Mouse (Mus musculus) brain, embryonic 14.5 days (tissue): Measurements from ENCODE around the gene Smndc1. TPM values are rescaled to one million over a fixed set of nuclear protein-coding genes. Genes with fewer than 3 reads are reported as not detected.
A peak's percentile ranks its signal among the peaks of the same experiment; 100 is the strongest.
"Not testable (repeated sequence)": the region's sequence is repeated elsewhere in the genome, so short reads cannot be mapped to it uniquely, and the experiment has no call there.

Experiments used
- DNase-seq: peaks from one replicate; pipeline ENCODE4 v3.0.0-alpha.2; 2011; ENCODE audit warnings: low read depth
- CTCF ChIP-seq: fragments of 200-500 bp; IDR thresholded peaks from 2 replicates; pipeline ENCODE4 v1.5.1; 2012; ENCODE audit warnings: inconsistent platforms, mild to moderate bottlenecking, moderate library complexity, borderline replicate concordance; ENCODE audit not compliant: insufficient read depth, insufficient read length; ENCODE audit errors: extremely low read depth
- POLR2A ChIP-seq: fragments of 200-500 bp; IDR thresholded peaks from 2 replicates; pipeline ENCODE4 v1.6.1; 2012; ENCODE audit warnings: mild to moderate bottlenecking, inconsistent platforms, borderline replicate concordance; ENCODE audit not compliant: poor library complexity, insufficient read depth, insufficient read length, severe bottlenecking; ENCODE audit errors: extremely low read depth
- polyA plus RNA-seq: library from polyadenylated mRNA; depleted of rRNA; stranded (reverse); fragments of >200 nt; gene quantifications from 2 replicates; pipeline ENCODE4 v1.2.3, GENCODE M21; 2012

The Smndc1 gene
- polyA plus RNA-seq, 1 experiment: 27.3 TPM

DNA sequence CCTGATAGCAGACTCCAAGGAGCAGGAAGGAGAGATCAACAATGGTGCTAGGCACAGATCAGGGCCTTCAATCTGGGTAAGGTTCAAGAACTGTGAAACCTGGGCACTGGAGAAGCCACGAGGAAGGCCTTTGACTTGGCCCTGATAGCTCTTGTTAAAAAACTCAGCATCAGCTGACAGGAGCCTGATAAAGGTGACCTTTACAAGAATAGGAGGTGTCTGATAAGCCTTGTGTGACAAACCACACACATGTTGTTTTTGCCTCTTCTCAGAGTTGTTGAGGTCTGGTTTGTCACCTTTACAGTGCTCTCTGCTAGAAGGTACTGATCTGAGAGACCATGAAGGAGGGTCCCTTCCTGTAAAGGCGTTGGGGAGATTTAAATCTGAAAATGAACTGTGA is 17.0 kb upstream of the Smndc1 start:
- no peak for DNase-seq
- no peak for TF ChIP-seq POLR2A
- no peak for TF ChIP-seq CTCF

DNA sequence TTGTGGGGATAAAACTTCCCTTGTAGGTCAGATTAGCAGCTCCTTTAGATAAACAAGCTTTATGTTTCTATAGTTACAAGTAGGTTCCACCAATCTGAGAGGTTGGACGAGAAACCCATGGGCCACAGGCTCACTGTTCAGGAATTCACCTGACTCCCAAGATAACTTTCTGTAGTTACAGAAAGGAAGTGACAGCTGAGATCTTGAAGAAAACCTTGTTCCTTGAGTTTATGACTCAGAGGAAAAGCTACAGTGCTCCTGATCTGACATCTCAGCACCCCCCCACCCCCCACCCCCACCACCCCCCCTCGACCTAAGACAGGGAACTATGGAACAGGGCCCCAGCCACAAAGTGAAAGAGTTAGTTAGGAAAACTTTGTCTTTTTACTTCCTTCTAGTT is 15.4 kb upstream of the Smndc1 start:
- no peak for DNase-seq
- TF ChIP-seq CTCF (no peak), POLR2A (no peak)

DNA sequence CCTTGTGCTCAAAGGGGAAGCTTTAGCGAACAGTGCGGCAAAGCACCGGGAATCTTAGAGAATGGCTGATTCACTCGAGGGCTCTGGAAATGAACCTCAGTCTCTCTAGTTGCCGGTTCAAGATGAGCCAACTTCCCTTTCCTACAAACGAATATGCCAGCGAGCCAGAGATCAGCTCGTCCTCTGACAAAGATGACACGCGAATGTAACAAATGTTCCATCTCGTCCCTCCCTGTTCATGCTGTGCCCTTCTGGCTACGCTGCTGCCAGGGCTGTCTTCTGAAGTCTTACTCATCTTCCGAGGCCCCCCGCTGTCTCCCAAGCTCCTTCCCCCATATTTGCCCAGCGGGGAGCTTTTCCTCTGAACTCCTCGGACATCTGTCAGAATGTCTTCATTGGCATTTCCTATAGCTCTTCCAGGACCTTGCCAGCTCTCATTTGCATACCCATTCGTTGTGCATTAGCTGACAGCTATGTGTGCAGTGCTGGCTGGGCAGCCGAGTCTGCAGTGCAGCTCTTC is 14.5 kb upstream of the Smndc1 start:
- DNase-seq: peak; percentile 63
- TF ChIP-seq CTCF (no peak), POLR2A (no peak)

DNA sequence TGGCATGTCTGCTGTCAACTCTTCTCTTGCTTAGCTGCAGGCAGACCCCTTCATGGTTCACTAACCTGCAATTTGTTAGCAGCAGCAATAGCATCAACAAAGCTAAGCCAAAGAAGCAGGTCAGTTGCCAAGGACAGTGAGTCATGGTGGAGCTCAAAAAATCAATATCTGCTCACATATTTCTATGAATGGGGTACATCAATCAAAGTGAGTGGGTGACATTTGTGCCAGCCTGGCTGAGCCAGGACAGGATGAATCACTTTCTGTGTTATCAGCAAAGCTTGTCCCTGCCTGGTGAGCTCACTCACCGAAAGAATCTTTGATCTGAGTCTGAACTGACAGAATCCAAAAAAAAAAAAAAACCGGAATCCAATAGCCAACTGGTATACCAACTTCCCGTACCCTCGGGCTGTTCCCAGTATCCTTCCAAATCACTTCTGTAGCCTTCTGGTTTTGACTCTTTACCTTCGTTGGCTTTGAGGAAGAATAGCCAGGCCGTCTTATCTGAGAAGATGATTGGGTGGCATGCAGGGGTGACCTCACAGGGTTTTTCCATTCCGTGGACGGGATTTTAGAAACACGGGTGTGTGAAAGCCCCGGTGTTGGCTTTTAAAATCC is 13.9 kb upstream of the Smndc1 start:
- DNase-seq: no peak
- TF ChIP-seq POLR2A (no peak), CTCF (no peak)

DNA sequence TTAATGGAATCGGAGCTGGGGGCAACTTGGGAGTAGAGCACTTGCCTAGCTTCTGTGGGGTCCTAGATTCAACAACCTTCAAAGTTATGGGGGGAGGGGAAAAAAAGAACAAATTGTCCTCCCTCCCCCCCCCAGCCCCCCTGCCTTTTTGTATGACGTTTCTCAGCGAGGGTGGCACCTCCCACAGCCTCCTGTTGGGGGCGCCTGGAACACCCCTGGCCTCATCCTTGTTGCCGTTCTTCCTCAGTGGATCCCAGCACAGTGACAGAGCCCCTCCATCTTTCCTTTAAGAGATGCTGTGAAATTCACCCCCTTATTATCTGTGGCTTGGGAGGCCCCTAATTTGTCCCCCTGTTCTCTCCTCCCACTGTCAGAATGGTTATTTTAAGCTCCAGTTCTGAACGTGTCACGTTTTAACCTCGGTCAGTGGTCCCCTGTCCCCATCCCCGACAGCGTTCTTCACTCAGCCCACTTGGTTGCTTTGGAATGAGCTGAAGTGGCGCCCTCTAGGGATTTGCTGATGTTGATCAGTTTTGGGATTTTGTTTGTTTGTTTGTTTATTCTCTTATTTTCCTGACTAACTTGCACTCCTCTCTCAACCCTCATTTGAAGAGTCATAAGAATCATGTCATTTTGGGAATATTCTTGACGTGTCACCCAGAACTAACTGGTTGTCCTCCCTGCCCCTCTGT is 12.5 kb upstream of the Smndc1 start:
- no peak for DNase-seq
- TF ChIP-seq CTCF: no peak; the same call in 1 of the 2 replicates
- no peak for TF ChIP-seq POLR2A

DNA sequence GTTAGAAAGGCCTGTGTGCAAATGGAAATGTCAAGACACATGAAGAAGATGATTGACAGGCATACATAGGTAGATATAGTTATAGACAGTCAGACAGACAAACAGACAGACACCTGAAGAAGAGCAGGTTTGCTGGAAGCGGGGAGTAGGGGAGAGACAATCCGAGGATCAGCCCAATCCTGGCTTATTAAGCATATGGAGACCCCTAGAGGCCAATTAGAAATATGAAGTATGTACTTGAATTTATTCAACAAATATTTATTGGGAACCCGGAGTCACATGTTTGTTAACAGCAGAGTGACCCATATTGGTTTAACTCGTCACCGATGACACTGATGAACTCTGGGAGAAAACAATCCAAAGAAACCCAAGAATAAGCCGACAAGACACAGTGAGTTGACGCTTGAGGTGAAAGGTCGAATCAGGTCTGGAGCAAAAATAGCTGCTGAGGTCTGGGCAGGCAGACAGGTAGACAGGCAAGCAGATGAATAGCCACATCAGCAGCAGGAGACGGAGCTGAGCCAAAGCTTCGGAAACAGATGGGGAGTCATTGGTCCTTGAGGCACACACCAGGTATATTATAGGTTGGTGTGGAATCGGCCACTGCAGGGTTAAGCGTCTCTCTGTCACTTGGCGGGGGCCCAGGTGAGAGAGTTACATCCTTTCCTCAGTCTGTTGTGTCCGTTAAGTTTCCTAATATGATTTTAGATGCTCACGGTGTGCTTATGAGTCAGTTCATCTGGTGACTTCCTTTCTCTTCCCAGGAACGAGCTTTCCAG is 10.1 kb upstream of the Smndc1 start:
- TF ChIP-seq POLR2A (no peak), CTCF (no peak)
- no peak for DNase-seq

DNA sequence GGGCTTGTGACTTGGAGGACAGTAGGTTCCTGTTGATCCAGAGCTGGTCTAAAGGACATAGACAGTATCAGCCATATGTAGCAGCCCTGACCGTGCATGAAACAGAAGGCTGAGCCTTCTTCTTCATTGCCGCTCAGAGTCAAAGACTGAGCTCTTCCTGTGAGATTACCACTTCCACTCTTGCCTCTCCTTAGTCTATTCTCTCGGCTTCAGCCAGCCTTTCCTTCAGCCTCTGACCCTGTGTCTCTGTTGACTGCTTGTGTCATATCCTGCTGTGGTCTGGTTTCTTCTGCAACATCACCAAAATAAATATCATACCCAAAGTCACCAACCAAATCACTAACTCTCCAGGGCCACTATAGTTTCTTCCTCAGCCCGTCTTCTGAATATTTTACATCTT is 8.8 kb upstream of the Smndc1 start:
- TF ChIP-seq CTCF (no peak), POLR2A (no peak)
- DNase-seq: no peak

DNA sequence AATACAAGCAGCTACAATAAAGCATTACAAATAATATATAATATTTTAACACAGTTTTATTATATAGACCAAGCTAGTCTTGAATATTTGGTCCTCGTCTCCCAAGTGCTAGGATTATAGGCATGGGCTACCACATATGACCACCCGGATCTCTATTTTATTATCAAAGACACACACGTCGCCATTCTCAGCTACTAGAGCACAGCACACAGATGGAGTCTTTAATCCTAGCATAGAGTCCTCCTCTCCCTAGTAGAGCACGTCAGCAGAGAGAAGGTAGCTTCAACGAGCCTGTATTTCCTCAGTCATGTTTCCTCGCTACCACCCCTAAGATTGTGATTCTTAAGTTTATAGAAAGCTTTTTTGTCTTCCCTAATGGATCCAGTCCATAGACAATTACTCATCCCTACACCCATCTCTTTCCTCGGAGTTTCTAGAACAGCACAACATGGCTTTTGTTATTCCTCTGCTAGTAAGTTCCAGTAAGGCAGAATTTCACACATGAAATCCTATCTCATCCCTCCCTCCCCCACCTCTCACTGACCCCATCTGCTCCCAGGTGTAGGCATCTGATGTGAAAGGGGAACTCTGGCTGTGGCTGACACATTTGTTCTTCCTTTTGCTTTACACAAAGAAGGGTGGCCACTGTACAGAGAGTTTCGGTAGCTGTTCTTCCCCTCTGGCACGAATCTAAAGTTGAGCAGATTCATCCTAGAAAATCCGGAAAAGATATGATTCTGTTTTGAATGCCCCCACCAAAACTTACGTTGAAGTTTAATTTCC is 7.3 kb upstream of the Smndc1 start:
- DNase-seq: no peak
- no peak for TF ChIP-seq POLR2A
- TF ChIP-seq CTCF: no peak

DNA sequence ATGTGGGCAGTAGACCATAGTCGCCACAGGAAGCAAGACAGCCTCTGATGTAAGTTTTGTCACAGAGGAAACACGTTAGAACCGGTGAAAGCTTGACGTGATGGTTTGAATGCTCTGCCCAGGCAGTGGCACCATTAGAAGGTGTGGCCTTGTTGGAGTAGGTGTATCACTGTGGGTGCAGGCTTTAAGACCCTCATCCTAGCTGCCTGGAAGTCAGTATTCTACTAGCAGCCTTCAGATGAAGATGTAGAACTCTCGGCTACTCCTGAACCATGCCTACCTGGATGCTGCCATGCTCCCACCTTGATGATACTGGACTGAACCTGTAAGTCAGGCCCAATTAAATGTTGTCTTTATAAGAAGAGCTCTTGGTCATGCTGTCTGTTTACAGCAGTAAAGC is 5.4 kb upstream of the Smndc1 start:
- not testable (repeated sequence) for DNase-seq

DNA sequence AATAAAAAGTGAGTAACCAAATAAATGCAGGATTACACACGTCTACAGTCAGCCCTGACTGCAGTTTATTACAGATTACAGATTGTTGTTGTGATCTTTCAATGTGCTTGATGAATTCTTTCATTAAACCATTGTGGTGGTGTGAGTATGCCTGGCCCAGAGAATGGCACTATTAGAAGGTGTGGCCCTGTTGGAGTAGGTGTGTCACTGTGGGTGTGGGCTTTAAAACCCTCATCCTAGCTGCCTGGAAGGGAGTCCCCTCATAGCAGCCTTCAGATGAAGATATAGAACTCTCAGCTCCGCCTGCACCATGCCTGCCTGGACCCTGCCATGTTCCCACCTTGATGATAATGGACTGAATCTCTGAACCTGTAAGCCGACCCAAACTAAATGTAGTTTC is 4.6 kb upstream of the Smndc1 start:
- DNase-seq: not testable (repeated sequence)

DNA sequence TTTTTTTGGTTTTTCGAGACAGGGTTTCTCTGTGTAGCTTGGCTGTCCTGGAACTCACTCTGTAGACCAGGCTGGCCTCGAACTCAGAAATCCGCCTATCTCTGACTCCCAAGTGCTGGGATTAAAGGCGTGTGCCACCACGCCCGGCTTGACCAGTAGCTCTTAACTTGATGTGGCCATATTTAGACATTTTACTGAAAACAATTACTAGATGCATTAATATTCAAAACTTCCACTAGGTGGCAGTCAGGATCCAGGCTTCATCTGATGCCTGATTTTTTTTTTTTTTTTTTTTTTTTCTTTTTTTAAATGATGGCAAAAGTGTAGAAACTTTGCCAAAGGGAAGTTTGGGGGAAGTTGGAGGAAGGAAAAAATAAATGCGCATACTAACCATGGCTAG is 4.2 kb upstream of the Smndc1 start:
- TF ChIP-seq CTCF (no peak), POLR2A (no peak)
- DNase-seq: peak; percentile 77

DNA sequence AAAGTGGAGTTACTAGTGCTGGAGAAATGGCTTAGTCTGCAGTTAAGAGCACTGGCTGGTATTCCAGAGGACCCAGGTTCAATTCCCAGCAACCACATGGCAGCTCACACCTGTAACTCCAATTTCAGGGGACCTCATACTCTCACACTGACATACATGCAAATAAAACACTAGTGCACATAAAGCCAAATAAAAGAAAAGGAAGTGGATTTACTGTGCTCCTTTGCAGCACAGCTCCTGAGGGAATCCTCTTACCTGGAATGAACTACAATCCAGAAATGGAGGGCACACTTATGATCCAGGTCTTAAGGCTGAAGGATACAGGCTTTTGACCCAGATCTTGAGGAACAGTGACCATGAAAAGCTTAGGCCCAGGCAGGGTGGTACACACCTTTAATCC is 3.3 kb upstream of the Smndc1 start:
- TF ChIP-seq POLR2A: no peak
- no peak for TF ChIP-seq CTCF
- no peak for DNase-seq
